Mouse (Mus musculus): ENCODE data around the gene Dnajb8.

DNA sequence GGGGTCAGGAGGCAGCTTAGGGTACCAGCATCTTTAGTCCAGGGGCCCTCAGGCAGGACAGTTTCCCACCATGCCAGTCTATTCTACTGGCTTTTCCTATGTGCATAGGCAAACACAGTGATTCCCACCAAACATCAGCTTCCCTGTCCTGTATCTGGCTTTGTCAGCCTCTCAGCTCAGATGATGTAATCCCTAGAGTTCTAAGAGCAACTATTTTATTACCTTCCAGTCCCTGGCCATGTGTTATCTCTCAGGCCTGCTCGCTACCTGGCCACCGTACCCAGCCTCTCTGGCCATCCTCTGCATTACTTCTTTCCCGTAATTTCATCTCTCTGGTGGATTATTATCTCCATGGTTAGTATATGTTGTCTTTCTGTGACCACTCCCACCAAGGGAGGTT is 38.6 kb downstream of the Dnajb8 start:
- no peak for TF ChIP-seq CTCF (IDR thresholded peaks at IDR 0.05)
- TF ChIP-seq EP300 (IDR thresholded peaks at IDR 0.05; ENCODE audit: insufficient read depth, low read depth, low read length): no peak

Data from heart, adult 2 months (tissue).